Mouse (Mus musculus): ENCODE measurements around the gene Nr1d1. TPM values are rescaled to one million over a fixed set of nuclear protein-coding genes. Genes with fewer than 3 reads are reported as not detected.

The Nr1d1 gene
- 76.6 and 109 TPM in 2 replicates for polyA plus RNA-seq (2012; rRNA removed)

DNA sequence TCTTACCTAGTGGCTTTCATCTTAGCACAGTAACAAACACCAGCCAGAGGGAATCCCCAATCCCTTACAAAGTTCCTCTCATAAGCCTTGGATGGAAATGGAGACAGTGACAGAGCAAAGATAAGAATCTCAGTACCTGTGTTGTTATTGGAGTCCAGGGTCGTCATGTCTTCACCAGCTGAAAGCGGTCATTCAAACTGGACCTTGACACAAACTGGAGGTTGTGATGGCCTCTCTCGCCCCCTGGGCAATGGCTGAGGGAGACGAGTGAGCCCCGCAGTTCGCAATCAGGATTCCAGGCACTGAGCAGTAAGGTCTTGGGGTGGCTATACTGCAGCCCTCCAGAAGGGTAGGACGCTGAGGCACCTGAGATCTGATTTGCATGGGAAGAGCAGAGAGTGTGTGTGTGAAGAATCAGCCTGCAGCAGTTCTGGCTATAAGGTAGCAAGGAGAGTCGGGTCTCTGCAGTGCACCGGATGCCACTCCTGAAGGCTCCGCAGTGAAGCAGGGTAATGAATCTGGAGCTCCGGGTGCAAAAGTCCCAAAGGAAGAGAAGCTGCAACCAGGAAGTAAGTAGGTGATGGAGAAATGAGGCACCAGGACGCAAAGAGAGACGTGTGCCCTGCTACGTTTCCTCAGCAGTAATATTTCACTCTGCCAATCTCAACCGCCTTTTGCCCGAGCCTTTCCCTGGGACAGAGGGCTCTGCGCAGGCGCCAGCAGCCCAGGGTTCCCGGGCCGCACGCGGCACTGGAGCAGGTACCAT lies at the start of gene Nr1d1:
Nr1d1 (minus strand) TSS at position 752 of the 766 bp plus-strand sequence.
- no peak for DNase-seq (ENCODE audit: low read depth)

DNA sequence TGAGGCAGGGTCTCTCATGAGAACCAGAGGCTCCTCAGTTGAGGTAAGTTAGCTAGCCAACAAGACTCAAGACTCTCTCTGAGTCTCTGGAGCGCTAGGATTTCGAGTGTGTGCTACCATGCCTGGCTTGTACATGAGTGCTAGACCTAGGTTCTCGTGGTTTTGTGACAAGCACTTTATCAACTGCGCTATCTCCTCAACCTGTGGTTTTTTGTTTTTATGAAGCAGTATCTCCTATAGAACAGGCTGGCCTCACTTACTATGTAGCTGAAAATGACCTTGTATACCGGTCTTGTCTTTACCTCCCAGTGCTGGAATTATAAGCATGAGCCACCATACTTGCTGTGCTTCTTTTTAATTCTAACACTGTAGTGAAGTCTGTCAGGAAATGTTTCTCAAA lies 45.8 kb upstream of the Nr1d1 start:
- no peak for DNase-seq (ENCODE audit: low read depth)

DNA sequence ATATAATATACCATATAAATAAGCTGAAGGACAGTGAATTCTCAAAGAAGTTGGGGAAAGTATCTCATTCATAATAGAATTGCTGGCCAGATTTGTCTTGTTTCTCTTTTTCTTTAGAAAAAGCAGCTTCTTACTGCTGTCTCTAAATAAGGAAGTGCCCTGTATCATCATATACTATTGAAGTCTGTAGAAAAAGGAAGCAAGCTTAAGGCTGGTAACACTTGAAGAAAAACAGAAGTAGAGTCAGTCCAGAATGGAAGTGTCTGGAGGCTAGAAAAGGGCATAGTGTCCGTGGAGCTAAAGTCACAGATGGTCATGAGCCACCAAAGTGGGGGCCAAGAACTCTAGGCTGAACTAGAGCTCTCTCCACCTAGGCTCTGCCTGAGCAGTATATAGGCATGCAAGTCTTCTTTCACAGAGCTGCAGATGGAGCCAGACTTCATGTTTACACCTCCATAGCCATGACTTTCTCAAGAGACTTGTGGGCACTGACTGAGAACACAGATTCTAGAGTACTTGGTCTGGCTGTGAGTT lies 41.6 kb upstream of the Nr1d1 start:
- DNase-seq (ENCODE audit: low read depth) = no peak

DNA sequence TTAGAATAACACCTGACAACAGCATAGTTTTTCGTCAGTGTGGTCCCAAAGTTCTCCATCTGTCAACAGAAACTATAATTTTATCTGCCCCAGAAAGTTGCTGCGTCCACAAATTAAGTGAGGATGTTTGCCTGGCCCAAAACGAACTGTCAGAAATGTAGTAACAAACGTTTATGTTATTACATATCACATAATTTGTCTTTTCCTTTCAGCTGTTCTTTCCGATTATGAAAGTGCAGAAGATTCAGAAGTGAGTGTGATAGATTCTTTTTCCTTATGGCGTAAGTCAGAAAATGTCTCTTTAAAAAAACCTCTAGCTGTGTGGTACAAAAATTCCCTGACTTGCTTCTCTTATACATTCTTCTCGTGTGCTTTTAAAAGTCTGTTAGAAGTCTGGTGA lies 35.6 kb upstream of the Nr1d1 start:
- no peak for DNase-seq (ENCODE audit: low read depth)

DNA sequence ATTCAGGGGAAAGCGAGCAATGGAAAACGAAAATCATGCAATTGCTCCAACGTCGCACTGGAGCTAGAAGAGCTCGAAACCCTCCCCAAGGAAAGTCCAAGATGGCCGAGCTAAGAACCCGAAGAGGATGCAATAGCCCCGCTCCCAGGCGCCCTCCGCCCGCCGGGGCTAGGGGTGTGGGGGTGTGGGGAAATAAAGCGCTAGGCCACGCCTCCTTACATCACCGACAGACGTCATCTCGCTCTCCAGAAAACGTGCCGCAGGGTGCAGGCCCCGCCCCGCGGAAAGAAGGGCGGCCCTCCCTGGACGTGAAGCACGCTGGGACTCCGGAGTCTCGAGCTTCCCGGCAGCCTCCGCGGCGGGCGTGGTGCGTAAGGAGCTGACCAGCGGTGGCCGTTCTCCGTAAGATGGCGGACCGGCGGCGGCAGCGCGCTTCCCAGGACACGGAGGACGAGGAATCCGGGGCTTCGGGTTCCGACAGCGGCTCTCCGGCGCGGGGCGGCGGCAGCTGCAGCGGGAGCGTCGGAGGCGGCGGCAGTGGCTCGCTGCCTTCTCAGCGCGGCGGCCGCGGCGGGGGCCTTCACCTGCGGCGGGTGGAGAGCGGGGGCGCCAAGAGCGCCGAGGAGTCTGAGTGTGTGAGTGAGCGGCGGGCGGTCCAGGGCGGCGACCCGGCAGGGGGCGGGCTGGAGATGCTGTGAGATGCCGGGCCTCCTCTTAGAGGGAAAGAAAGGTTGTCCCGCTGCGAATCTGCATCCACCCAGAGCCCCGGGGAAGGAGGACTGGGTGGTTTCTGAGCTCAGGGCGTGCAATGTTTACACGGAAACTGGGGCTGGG lies 34.5 kb upstream of the Nr1d1 start:
- DNase-seq (ENCODE audit: low read depth) = no peak

DNA sequence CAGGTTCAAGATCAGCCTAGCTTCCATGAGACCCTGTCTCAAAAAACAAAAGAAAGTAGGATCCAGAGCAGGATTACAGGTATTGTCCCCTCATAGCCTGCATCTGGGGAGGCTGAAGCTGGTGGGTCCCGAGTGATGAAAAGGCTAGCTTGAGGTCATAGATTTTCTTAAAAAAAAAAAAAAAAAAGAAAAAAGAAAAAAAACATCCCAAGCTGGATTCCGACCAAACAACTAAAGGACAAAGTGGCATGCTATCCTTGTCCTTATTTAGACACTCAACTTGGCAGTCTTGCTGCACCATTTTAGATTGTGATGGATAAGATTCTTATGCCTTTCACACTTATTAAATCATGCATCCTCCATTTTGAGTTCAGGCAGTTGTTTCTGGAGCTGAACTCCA lies 33.3 kb upstream of the Nr1d1 start:
- no peak for DNase-seq (ENCODE audit: low read depth)

DNA sequence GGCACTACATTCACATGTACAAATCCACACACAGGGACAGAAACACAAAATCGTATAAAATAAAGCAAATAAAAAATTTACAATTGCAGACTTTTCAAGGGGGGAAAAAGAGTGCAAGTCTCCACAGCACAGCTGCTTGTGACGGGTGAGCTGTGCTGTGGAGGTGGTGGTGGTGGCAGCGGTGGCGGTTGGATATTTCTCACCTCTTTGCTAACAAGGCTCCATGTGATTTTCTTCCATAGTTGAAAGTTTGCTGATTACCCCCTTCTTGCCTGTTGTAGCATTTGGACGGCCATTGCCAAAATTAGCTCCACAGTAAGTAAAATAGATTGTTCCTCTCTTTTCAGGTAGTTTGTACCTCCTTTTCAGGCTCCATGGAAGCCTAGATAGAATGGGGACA lies 29.5 kb upstream of the Nr1d1 start, which contains the start of gene Casc3:
Casc3 (plus strand) TSS at position 301 of the 400 bp plus-strand sequence.
- no peak for DNase-seq (ENCODE audit: low read depth)

DNA sequence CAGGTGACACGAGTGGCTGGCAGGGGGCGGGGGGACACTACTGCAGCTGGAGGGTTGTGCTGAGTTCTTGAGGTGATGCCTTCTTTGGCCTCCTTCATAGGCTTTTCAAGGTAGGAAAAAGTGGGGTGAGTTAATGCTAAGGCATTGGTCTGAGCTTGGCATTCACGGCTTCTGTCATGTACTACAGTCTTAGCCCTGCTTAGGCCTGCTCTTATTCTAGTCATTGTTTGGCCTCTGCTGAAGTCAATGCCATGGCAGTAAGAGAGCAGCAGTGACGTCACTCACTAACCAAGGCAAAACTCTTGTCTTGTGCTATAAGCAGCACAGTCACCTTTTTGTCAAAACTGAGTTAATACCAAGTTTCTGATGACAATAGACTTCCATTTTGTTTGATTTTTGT lies 22.8 kb upstream of the Nr1d1 start:
- no peak for DNase-seq (ENCODE audit: low read depth)

DNA sequence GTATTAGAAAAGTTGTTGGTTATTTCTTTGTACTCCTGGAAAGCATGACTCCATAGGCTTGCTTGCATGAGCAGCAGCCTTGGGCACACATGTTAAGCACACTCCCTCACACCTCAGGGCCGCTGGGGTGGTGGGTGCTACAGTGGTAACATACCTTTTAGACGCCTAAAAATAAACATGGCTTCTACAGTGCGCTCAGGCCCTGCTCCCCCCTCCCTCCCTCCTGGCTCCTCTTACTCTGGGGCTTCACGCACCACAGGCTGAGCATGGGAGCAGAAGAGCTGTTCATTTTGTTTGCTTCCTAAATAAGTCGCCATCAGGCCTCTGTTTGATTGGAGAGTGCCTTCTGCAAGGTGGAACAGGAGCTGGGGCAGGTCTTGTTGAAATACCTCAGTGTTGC lies 22.2 kb upstream of the Nr1d1 start:
- no peak for DNase-seq (ENCODE audit: low read depth)

DNA sequence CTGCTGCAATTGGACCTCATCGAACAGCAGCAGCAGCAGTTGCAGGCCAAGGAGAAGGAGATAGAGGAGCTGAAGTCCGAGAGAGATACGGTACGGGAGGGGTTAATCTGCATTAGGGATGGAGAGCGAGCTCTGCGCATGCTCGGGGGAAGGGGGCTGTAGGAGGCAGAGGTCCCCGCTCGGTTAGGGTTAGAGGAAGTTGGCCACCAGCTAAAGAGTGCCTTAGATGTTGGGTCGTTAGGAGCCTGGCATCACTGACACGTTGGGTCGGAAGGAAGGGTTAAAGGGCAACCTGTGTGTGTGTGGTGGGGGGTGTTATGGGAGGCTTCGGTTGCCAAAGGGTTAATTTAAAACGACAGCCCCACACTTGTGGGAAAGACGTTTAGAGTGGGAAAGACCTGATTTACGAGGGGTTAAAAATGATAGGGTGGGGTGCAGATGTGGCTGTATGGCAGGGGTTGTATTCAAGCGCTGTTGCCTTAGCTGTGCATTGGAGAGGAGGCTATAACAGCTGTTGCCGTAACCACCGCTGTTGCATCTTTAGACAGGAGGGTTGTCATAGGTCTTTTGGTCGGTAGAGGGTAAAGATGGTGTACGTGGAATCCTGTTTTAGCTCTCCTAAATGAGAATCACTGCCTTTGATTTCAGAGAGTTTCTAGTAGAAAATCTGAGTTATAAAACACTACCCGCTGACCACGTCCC lies 21.5 kb upstream of the Nr1d1 start:
- DNase-seq (ENCODE audit: low read depth) = no peak

DNA sequence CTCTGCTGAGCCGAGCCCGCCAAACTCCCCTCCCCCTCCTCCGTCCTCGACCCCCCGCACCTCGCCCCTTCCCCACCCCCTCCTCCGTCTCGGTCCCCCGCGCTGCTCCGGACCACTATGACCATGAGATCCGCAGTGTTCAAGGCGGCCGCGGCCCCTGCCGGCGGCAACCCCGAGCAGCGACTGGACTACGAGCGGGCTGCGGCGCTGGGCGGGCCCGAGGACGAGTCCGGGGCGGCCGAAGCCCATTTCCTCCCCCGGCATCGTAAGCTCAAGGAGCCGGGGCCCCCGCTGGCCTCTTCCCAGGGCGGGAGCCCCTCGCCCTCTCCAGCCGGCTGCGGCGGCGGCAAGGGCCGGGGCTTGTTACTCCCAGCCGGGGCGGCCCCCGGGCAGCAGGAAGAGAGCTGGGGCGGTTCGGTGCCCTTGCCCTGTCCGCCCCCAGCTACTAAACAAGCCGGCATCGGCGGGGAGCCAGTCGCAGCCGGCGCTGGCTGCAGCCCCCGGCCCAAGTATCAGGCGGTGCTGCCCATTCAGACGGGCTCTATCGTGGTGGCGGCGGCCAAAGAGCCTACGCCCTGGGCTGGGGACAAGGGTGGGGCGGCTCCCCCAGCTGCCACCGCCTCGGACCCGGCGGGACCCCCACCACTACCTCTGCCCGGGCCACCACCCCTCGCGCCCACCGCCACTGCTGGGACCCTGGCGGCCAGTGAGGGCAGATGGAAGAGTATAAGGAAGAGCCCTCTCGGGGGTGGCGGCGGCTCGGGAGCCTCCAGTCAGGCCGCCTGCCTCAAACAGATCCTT lies 20.8 kb upstream of the Nr1d1 start:
- no peak for DNase-seq (ENCODE audit: low read depth)

DNA sequence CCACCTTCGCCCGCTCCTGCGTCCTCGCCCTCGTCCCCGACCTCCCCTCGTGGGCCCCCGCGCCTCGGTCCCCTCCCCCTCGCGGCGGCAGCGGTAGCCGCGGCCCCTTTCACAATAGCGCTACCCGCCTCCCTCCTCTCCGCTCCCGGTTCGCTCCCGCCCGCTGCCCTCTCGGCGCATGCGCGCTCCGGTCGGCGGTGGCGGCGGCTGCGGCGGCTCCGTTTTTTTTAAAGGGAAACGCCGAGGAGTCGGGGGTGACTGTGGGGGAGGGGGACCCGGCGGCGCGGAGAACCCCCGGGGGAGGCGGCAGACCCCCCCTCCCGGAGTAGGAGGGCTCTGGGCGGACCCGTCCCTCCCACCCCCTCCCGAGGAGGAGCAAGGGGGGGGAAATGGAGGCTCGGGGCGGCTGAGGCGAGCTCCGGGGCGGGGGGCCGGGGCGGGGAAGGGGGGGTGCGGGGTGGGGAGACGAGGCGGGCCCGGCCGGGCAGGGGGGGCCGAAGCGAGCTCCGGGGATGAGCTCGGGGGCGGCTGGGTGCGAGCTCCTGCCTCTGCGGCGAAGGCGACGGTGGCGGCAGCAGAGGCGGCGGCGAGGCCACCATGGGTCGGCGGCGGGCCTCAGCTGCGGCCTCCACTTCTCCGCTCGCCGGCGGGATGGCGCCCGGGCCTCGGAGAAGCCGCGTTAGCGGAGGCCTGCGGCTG lies 20.0 kb upstream of the Nr1d1 start, which contains the start of gene Msl1:
Msl1 (plus strand) TSS at position 502 of the 699 bp plus-strand sequence.
- no peak for DNase-seq (ENCODE audit: low read depth)

DNA sequence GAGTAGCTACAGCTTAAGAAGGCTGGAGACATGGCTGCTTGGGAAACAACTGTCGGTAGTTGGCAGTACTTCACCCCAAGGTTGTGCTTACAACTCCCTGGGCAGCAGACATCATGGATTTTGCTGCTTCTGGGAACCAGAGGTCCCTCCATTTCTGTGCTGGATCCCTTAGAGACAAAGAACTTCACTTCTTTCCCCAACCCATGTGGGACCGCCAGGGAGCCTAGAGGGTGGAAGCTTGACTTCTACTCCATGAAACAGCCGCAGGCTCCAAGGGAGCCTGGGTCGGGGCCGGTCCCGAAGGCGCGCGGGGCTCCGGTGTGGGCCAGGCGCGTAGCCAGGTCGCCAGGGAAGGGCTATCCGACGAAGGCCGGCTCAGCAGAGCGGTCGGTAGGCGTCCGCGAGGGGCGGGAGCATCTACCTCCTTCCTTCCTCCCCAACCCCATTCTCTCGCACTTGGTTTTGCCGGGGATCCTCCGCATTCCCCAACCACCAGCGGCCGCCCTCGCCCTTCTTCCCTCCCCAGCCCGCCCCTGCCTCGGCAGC lies 19.4 kb upstream of the Nr1d1 start:
- no peak for DNase-seq (ENCODE audit: low read depth)

DNA sequence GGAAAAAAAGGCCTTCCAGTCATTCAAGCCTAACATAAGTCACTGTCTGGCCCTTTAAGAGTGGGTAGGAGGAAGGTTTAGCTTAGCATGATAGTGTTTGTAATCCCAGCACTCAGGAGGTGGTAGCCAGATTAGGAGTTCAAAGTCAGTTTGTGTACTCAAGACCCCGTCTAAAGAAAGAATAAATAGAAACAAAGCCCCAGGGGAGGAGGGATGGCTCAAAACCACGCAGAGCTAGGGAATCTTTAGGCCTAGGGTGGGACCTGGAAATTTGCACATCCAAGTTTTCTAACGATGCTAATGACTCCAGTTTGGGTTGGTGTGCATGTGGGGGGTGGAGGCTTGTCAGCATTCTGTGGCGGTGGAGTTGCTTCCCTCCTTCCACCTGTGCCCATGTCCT lies 16.9 kb upstream of the Nr1d1 start:
- DNase-seq (ENCODE audit: low read depth) = no peak

DNA sequence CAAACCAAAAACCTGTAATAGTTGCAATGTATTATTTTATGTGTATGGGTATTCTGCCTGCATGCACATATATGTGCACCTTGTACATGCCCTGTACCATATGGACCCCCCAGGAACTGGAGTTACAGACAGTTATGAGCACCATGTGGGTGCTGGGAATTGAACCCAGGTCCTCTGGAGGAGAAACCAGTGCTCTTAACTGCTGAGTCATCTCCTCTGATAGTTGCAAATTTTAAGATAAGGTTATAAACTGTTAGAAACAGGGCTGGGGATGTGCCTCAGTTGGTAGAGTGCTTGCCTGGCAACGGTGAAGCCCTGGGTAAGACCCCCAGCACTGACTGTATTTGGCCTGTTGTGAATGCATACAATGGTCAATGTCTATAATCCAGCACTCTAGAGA lies 16.3 kb upstream of the Nr1d1 start:
- DNase-seq (ENCODE audit: low read depth) = no peak

DNA sequence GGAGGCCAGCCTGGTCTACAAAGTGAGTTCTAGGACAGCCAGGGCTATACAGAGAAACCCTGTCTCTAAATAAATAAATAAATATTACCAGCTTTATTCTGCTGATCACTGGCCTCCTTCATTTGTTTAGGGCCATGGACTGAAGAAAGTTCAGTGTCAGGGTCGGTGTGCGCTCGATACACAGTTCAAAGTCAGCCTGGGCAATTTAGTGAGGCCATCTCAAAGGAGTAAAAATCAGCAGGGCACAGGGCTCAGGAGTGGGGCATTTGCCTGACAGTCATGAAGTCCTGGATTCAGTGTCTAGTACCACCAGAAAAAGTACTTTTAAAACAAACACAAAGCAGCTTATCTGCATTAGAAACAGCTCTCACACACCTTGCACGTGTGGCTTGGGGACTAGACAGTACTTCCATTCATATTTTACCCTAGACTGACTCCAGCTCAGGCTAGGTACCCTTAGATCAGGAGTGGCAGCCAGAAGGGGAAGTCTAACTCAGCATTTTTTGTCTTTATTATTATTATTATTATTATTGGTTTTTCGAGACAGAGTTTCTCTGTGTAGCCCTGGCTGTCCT lies 15.6 kb upstream of the Nr1d1 start:
- no peak for DNase-seq (ENCODE audit: low read depth)

DNA sequence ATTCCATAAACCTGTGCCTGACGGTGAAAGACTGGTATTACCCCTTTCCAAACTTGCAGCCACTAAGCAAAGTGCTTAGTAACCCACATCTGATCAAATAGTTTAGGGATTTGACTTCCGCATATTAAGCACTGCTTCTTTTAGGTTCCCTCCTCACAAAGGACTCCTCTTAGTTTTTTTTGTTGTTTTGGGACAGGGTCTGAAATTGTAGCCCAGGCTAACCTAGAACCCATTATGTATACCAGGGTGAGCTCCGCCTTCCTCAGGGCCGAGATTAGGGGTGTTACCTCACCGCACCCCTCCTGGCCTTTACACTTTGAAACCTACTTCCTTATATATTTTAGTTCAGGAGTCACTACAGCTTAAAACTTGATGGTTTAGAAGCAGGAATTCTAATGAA lies 14.7 kb upstream of the Nr1d1 start:
- no peak for DNase-seq (ENCODE audit: low read depth)

DNA sequence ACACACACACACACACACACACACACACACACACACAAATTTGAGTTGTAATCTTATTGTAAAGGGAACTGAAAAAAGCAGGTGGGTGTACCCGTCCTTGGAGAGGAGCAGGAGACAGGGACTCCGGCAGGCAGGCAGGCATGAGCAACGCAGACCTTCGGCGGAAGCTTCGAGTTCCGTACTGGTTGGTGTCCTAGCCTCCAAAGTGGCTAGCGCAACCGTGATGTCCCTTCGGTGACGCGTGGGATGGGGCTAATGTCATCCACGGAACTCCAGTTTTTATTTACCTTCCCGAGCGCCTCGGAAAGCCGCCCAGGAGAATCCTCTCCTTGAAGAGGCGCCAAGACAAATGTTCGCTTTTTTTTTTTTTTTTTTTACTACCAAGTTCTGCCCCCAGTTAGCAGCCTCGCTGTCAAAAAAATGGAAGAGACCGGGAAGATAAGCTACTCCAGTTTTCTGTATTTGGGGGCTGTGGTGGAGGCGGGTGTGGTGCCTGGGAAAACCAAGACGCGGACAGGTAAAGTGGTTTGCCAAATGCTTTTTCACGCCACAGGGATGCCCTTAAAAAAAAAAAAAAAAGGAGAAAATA lies 14.2 kb upstream of the Nr1d1 start:
- no peak for DNase-seq (ENCODE audit: low read depth)

DNA sequence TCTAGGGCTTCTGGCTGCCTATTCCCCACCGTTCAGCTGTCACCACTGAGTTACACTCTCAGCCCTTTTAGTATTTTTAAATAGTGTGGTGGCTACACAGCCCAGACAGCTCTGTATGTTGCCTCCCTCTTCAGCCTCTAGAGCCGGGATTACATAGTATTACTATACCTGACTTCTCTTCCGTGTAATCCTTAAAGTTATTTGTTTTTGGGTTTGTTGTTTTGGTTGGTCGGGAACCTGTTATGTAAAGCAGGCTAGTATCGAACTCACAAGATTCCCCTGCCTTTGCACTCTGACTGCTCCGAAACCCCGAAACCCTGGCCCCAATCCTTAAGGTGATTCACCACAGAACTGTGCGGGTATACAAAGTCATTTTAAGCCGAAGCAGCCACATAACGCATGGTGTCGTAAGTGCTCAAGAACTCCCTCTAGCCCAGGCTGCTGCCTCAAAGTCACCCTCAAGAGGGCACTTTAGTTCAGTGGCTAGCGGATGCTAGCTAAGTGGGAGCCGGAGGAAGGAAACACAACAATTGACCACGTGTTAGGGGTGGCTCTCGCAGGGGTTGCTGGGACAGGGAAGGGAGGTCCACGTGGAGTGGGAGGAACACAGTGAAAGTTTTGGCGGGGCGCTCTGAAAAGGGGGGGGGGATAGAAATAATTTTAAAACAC lies 13.6 kb upstream of the Nr1d1 start:
- DNase-seq (ENCODE audit: low read depth) = no peak
